Mouse (Mus musculus) stomach, embryonic 14.5 days (tissue): Measurements from ENCODE around the gene Cenpn. TPM values are rescaled to one million over a fixed set of nuclear protein-coding genes. Genes with fewer than 3 reads are reported as not detected.

Experiments
- ATAC-seq: fragments of 200-750 bp; cut with Nextera tagmentation; 2 replicates; pipeline ENCODE4 v1.8.0; 2017; ENCODE audit warnings: low read depth, moderate TSS enrichment; ENCODE audit not compliant: insufficient number of reproducible peaks, insufficient read depth, low FRiP score
- H3K27ac ChIP-seq: fragments of 300-500 bp; sonication (generic); 2 replicates; pipeline ENCODE4 v1.5.1; 2014; ENCODE audit warnings: mild to moderate bottlenecking, low read length, moderate library complexity, mixed read lengths
- H3K27me3 ChIP-seq: fragments of 300-500 bp; sonication (generic); 2 replicates; pipeline ENCODE4 v1.6.1; 2014; ENCODE audit warnings: low read length, control low read depth, mixed read lengths; ENCODE audit not compliant: control insufficient read depth, insufficient read depth
- H3K36me3 ChIP-seq: fragments of 300-500 bp; sonication (generic); 2 replicates; pipeline ENCODE4 v1.6.1; 2014; ENCODE audit warnings: mild to moderate bottlenecking, control low read depth, low read length, moderate library complexity, mixed read lengths; ENCODE audit not compliant: control insufficient read depth, insufficient read depth
- H3K4me1 ChIP-seq: fragments of 300-500 bp; sonication (generic); 2 replicates; pipeline ENCODE4 v1.6.1; 2014; ENCODE audit warnings: low read length, control low read depth, mixed read lengths; ENCODE audit not compliant: control insufficient read depth, insufficient read depth
- H3K4me2 ChIP-seq: fragments of 300-500 bp; sonication (generic); replicated peaks from 2 replicates; pipeline ENCODE4 v1.6.1; 2014; ENCODE audit warnings: low read depth, low read length, control low read depth
- H3K4me3 ChIP-seq: fragments of 300-500 bp; sonication (generic); 2 replicates; pipeline ENCODE4 v1.5.1; 2014; ENCODE audit warnings: low read depth, low read length, control low read depth
- H3K9ac ChIP-seq: fragments of 300-500 bp; sonication (generic); replicated peaks from 2 replicates; pipeline ENCODE4 v1.6.1; 2014; ENCODE audit warnings: low read depth, mild to moderate bottlenecking, control low read depth, low read length, moderate library complexity, mixed read lengths
- H3K9me3 ChIP-seq: fragments of 300-500 bp; sonication (generic); 2 replicates; pipeline ENCODE4 v1.6.1; 2016; ENCODE audit warnings: low read depth, low read length, control low read depth; ENCODE audit not compliant: control insufficient read depth
- WGBS: fragments of 180-500 bp; shearing (Covaris S2); extraction: QIAGEN DNeasy Blood & Tissue Kit; methylation state at CpG from one replicate; pipeline ENCODE4 v1.1.7; 2014; 5-methylcytosine and 5-hydroxymethylcytosine counted together
- polyA plus RNA-seq: library from polyadenylated mRNA; unstranded; fragments of >200 nt; fragmentation: Nextera tagmentation; extraction: Ambion mirVana; gene quantifications from 2 replicates; pipeline ENCODE4 v1.2.1, GENCODE M21; 2014

Cenpn gene
- polyA plus RNA-seq, 1 experiment from 2014 or later, result 43.6 TPM

DNA sequence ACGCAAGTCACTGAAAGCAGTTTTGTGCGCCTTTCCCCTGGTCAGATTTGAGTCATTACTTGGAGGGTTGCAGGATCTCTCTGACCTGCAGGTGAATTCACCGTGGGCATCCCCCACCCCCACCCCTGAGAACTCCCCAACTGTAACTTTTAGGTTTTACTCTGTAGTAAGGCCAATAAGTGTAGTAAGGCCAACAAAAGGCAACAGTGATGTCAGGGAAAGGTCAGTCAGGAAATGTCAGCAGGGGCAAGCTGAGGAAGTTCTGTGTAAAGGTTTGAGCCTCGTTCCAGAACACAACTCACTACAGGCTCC lies 22.8 kb downstream of the Cenpn start:
- peak overlapping the region; percentile 99 for H3K4me3 ChIP-seq
- ATAC-seq, result no peak
- WGBS, result 13% methylated on average over 4 of the region's 4 CpGs
- 0 out of 2 replicates have a peak overlapping the region, but pooled peaks have one; percentile 84 for H3K9ac ChIP-seq
- H3K9me3 ChIP-seq, result no peaks in the 10 kb centered on the region
- H3K36me3 ChIP-seq, result no peaks in the 10 kb centered on the region
- no peak overlapping the region for H3K27ac ChIP-seq
- peaks cover 14% of the 10 kb centered on the region; the same call in 1 of the 2 replicates for H3K4me1 ChIP-seq
- H3K4me2 ChIP-seq, result peak overlapping the region; percentile 94
- no peaks in the 10 kb centered on the region for H3K27me3 ChIP-seq

DNA sequence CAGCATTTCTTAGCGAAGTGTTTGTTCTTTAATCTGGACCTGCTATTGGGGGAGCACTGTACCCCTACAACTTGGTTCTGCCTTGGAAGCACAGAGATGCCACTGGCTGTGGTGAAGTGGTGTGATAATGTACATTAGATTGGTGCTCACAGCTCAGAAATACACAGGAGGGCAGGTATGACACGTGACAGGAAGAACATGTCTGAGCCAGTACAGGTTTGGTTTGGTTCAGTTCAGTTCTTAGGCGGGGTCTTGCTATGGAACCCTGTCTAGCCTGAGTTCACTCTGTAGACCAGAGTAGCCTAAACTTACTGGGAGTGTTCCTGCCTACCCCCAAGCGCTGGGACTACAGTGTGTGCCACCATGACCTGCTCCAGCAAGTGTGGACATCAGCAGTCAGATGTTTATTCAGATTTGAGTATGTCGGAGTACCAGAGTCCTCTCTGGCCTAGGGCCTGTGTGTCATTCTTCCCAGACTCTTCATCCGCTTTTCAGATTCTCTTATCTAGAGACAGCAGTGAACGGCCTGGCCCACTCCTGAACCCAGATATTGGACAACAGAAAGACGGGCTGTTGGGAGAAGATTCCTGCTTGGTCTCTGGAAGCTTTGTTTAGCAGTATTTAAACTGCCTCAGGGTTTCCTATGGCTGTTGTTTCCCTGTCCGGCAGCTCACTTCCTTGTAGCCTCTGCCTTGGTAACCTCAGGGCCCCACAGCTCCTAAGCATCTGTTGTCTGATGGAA lies 23.8 kb downstream of the Cenpn start:
- no peak overlapping the region; the same call in 1 of the 2 replicates for H3K4me2 ChIP-seq
- H3K36me3 ChIP-seq, result no peaks in the 10 kb centered on the region
- H3K9me3 ChIP-seq, result no peaks in the 10 kb centered on the region
- H3K4me1 ChIP-seq, result peaks cover 14% of the 10 kb centered on the region; the same call in 1 of the 2 replicates
- 79% methylated on average over 9 of the region's 9 CpGs for WGBS
- ATAC-seq, result no peak
- H3K9ac ChIP-seq, result no peak overlapping the region
- no peak overlapping the region for H3K4me3 ChIP-seq
- no peak overlapping the region for H3K27ac ChIP-seq
- no peaks in the 10 kb centered on the region for H3K27me3 ChIP-seq

GRCm38 (mm10) chr8:116946268-116946838 lies 24.8 kb downstream of the Cenpn start:
- Histone ChIP-seq H3K27ac (no peak overlapping the region), H3K4me3 (no peak overlapping the region), H3K27me3 (no peaks in the 10 kb centered on the region), H3K36me3 (no peaks in the 10 kb centered on the region), H3K9ac (no peak overlapping the region), H3K4me2 (0 out of 2 replicates have a peak overlapping the region, but pooled peaks have one; percentile 5), H3K4me1 (peaks cover 14% of the 10 kb centered on the region; the same call in 1 of the 2 replicates), H3K9me3 (no peaks in the 10 kb centered on the region)
- no peak for ATAC-seq
- WGBS, result 71% methylated on average over 21 of the region's 21 CpGs

DNA sequence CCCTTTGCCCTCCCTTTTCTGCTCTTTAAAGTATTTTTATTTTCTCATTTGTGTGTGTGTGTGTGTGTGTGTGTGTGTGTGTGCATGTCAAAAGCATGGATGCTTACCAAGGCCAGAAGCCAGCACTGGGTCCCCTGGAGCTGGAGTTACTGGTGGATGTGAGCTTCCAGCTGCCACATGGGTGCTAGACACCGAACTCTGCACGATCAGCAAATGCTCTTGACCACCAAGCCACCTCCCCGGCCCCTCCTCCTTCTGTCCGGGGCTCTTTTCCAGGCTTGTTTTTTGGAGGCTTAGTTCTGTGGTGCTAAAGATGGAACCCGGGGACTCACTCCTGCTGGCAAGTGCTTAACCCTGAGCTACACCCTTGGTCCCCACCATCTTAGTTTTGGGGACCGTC lies 25.3 kb downstream of the Cenpn start:
- Histone ChIP-seq H3K4me2 (no peak overlapping the region), H3K27ac (no peak overlapping the region)
- ATAC-seq, result no peak

DNA sequence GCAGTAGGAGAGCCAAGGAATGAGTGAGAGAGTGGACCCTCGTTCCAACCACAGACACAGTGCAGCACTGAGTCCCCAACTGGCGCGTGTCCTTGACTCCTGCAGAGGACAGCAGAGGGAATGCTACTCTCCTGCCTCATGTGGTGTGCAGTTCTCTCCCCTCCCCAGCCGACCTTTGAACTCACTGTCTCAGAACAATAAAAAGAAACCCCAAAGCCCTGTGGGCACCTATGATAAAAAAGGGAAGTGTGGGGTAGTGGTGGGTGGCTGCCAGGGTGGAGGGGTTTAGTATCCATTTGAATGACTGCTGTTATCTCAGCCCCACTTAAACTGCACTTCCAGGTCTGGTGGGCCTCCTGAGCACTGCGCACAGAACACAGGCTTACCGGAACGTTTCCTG lies 26.1 kb downstream of the Cenpn start:
- H3K27me3 ChIP-seq, result no peaks in the 10 kb centered on the region
- no peaks in the 10 kb centered on the region for H3K36me3 ChIP-seq
- H3K4me1 ChIP-seq, result peaks cover 14% of the 10 kb centered on the region; the same call in 1 of the 2 replicates
- 90% methylated on average over 7 of the region's 7 CpGs for WGBS
- H3K4me2 ChIP-seq, result no peak overlapping the region
- ATAC-seq, result no peak
- no peak overlapping the region for H3K9ac ChIP-seq
- H3K27ac ChIP-seq, result no peak overlapping the region
- no peak overlapping the region for H3K4me3 ChIP-seq
- no peaks in the 10 kb centered on the region for H3K9me3 ChIP-seq

More for the DNA sequence above, 25.3 kb downstream of the Cenpn start:
- no peaks in the 10 kb centered on the region for H3K27me3 ChIP-seq
- no peak overlapping the region for H3K4me3 ChIP-seq
- H3K36me3 ChIP-seq, result no peaks in the 10 kb centered on the region
- no peaks in the 10 kb centered on the region for H3K9me3 ChIP-seq
- no peak overlapping the region for H3K9ac ChIP-seq
- WGBS, result 86% methylated on average over 6 of the region's 6 CpGs
- H3K4me1 ChIP-seq, result peaks cover 14% of the 10 kb centered on the region; the same call in 1 of the 2 replicates

GRCm38 (mm10) chr8:116951369-116951768 lies 29.8 kb downstream of the Cenpn start:
- no peaks in the 10 kb centered on the region for H3K9me3 ChIP-seq
- H3K36me3 ChIP-seq, result peaks cover 24% of the 10 kb centered on the region
- no peak overlapping the region for H3K4me3 ChIP-seq
- H3K27me3 ChIP-seq, result no peaks in the 10 kb centered on the region
- 60% methylated on average over 5 of the region's 5 CpGs for WGBS
- no peak overlapping the region for H3K27ac ChIP-seq
- 0 out of 2 replicates have a peak, but pooled peaks have one; percentile 53 for ATAC-seq
- H3K4me1 ChIP-seq, result peaks cover 2% of the 10 kb centered on the region; the same call in 1 of the 2 replicates
- no peak overlapping the region for H3K9ac ChIP-seq
- H3K4me2 ChIP-seq, result no peak overlapping the region

DNA sequence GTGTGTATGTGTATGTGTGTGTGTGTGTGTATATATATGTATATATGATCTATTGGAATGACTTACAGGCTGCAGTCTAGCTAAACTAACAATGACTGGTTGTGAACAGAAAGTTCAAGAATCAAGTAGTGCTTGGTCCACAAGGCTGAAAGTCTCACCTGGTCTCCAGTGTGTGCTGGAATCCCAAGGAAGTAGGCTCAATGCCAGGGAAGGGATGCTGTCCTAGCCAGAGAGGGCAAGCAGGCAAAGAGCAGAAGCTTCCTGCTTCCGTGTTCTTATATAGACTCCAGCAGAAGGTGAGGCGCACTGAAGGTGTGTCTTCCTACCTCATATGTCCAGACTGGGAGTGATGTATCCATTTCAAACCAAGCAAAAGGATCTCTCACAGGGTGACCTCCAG lies 30.2 kb downstream of the Cenpn start:
- Histone ChIP-seq H3K27me3 (no peaks in the 10 kb centered on the region), H3K4me3 (no peak overlapping the region), H3K36me3 (peaks cover 29% of the 10 kb centered on the region), H3K4me1 (no peaks in the 10 kb centered on the region), H3K27ac (no peak overlapping the region), H3K4me2 (no peak overlapping the region), H3K9ac (no peak overlapping the region), H3K9me3 (no peaks in the 10 kb centered on the region)
- WGBS, result 95% methylated on average over 2 of the region's 2 CpGs
- no peak for ATAC-seq

DNA sequence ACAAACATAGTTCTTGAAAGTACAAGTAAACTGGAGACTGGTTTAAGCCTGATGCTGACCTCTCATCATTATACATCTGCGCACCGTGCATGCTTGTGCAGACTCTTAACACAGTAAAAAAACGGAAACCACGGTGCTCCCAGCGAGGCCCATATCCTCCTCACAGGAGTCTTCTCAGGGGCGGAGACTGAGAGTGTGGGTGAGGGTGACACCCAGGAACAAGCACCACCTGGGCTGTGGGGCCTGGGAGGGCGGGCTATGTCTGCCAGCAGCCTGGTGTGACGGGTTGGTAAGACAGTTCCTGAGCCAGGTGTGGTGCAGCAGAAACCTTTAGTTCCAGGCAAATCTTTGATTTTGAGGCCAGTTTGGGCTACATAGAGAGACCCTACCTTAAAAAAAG lies 30.9 kb downstream of the Cenpn start:
- Histone ChIP-seq H3K4me3 (no peak overlapping the region), H3K27me3 (no peaks in the 10 kb centered on the region), H3K9me3 (no peaks in the 10 kb centered on the region), H3K4me1 (no peaks in the 10 kb centered on the region), H3K9ac (no peak overlapping the region), H3K36me3 (peaks cover 32% of the 10 kb centered on the region), H3K4me2 (no peak overlapping the region), H3K27ac (no peak overlapping the region)
- WGBS, result 87% methylated on average over 8 of the region's 8 CpGs
- ATAC-seq, result no peak
